Mouse (Mus musculus) Patski (cell line): ENCODE data around the gene Apod. TPM values are rescaled to one million over a fixed set of nuclear protein-coding genes. Genes with fewer than 3 reads are reported as not detected.

Experiments
- ATAC-seq: fragments of 100-300 bp; one replicate; pipeline ENCODE4 v1.8.0; 2021
- CTCF ChIA-PET: fragments of 350-600 bp; sonication (Branson Sonifier 250); formaldehyde crosslinking; loops from one replicate; lab custom pipeline; 2022; ENCODE audit warnings: inconsistent platforms; lab: Charles Lee
- POLR2A ChIA-PET: fragments of 350-600 bp; sonication (Branson Sonifier 250); formaldehyde crosslinking; loops from one replicate; lab custom pipeline; 2022; ENCODE audit warnings: antibody characterized with exemption, inconsistent platforms; lab: Charles Lee
- DNase-seq: peaks from one replicate; pipeline ENCODE4 v3.0.0-alpha.2; 2011; ENCODE audit warnings: low read depth, low spot score
- H3K27me3 ChIP-seq: fragments of 371-371 bp; one replicate; pipeline ENCODE4 v1.5.1; 2021
- CTCF ChIP-seq: fragments of 100-300 bp; IDR thresholded peaks from one replicate; pipeline ENCODE4 v1.5.1; 2021
- in situ Hi-C: fragments of 300-500 bp; cut with MboI; formaldehyde crosslinking; loops from 3 replicates; pipeline ENCODE4 v1.11.1; 2018; ENCODE audit warnings: low pct_unique_long_range_greater_than_20kb, mixed read lengths
- polyA plus RNA-seq: library from polyadenylated mRNA; unstranded; gene quantifications from one replicate; pipeline ENCODE4 v1.2.3, GENCODE M21; 2021

Apod gene
- polyA plus RNA-seq, 1 experiment from 2014 or later, result not detected

DNA sequence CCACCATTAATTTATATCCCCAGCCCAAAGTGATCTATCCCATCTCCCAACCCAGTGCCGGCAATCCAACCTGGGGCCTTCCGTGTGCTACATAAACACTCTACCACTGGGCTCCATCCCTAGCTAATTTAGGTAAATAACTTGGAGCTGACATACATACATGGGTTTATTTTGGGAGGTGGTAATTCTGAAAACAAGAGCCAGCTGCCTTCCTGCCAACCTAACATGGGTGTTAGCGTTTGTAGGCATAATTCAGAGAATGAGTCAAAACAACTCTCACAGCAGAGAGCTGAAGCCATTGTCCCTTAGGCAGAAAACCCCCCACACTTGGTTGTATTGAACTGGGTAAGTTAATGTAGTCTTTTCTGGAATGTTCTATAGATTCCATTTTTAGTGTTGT is 26.9 kb downstream of the Apod start:
- in situ Hi-C loops, result no loop called here
- no peak for ATAC-seq
- H3K27me3 ChIP-seq, result no peaks in the 10 kb centered on the region
- DNase-seq, result no peak
- ChIA-PET CTCF (no interaction called here), POLR2A (no interaction called here)
- no peak for TF ChIP-seq CTCF

GRCm38 (mm10) chr16:31286801-31287488 is 27.7 kb downstream of the Apod start:
- no peaks in the 10 kb centered on the region for H3K27me3 ChIP-seq
- POLR2A ChIA-PET, result no interaction called here
- in situ Hi-C loops, result no loop called here
- CTCF ChIA-PET, result no interaction called here
- no peak for DNase-seq
- ATAC-seq, result no peak
- no peak for TF ChIP-seq CTCF

- DNase-seq (no peak), ATAC-seq (no peak)
- no peaks in the 10 kb centered on the region for H3K27me3 ChIP-seq
- ChIA-PET POLR2A (no interaction called here), CTCF (interaction anchor here (1.2 kb wide), 1 partner anchor 66 kb away, joined by 3 read pairs; no protein-coding TSS in a partner anchor)
- no peak for TF ChIP-seq CTCF
- in situ Hi-C loops, result no loop called here
These were observed 32.6 kb downstream of the Apod start for GRCm38 (mm10) chr16:31281981-31282380.

DNA sequence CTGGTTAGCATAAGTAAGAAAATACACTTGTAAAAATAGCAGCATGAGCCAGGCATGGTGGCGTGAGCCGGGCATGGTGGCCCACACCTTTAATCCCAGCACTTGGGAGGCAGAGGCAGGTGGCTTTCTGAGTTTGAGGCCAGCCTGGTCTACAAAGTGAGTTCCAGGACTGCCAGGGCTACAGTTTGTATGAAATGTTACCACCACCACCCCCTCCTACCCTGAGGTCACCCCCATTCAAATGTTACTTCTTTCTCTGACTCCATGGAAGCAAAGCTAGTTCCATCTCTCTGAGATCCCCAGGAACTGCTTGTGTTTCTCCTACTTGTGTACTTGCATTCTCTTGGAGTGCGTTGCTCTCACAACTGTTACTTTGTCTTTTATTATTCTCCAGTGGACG is 34.4 kb downstream of the Apod start:
- DNase-seq (no peak), ATAC-seq (no peak)
- POLR2A ChIA-PET, result no interaction called here
- CTCF ChIA-PET, result no interaction called here
- no peak for TF ChIP-seq CTCF
- no peaks in the 10 kb centered on the region for H3K27me3 ChIP-seq
- in situ Hi-C loops, result no loop called here

DNA sequence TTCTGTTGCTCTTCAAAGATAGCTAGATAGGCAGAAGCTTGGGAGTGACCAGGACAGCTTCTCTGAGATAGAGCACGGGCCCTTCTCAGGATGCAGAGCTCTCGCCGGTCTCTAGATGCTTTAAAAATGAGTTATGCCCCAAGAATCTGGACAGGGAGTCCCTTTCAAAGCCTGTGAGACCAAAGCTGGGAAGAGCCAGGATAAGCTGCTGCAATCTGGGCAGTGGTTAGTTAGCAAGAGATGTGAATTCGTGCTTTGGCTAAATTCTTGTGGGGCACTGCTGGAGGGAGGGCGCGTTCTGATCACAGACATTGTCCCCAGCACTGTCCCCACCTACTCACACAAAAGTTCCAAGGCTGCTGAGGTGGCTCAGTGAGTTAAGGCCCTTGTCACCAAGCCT is 36.0 kb downstream of the Apod start:
- CTCF ChIA-PET, result no interaction called here
- TF ChIP-seq CTCF, result no peak

GRCm38 (mm10) chr16:31278081-31278480 is 36.5 kb downstream of the Apod start:
- ChIA-PET POLR2A (interaction anchor here (0.7 kb wide), 1 partner anchor 259 kb away, joined by 4 read pairs; no protein-coding TSS in a partner anchor), CTCF (interaction anchor here (1.0 kb wide), 1 partner anchor 147 kb away, joined by 3 read pairs; no protein-coding TSS in a partner anchor)
- no peak for TF ChIP-seq CTCF
- in situ Hi-C loops, result no loop called here
- ATAC-seq (no peak), DNase-seq (no peak)
- H3K27me3 ChIP-seq, result no peaks in the 10 kb centered on the region

More for the DNA sequence above, 36.0 kb downstream of the Apod start:
- ATAC-seq (no peak), DNase-seq (no peak)
- POLR2A ChIA-PET, result interaction anchor here (0.6 to 0.7 kb wide), 2 partner anchors 259 to 342 kb away, joined by 3 to 4 read pairs; no protein-coding TSS in a partner anchor
- no peaks in the 10 kb centered on the region for H3K27me3 ChIP-seq
- in situ Hi-C loops, result no loop called here

DNA sequence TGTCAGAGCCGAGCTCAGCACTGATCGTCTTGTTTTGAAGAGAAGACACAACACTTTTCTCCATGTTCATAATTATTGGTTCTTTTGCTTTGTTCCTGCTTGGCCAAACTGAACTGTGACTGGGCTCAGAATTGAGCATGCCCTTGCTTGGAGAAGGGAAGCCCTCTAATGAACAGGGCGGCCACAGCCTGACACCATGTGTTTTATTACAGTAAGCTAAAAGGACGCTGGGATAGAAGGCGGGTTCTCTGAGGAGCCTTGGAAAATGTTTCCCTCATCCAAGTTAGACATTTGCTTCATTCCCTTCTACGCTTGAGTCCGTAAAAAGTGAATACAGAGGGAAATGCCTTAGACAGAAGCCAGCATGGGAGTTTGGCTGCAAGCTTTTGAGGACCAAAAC is 37.6 kb downstream of the Apod start:
- in situ Hi-C loops, result no loop called here
- CTCF ChIA-PET, result interaction anchor here (1.0 kb wide), 1 partner anchor 148 kb away, joined by 3 read pairs; no protein-coding TSS in a partner anchor
- ATAC-seq, result no peak
- POLR2A ChIA-PET, result interaction anchor here (0.7 kb wide), 1 partner anchor 11 kb away, joined by 3 read pairs; no protein-coding TSS in a partner anchor
- H3K27me3 ChIP-seq, result no peaks in the 10 kb centered on the region
- no peak for TF ChIP-seq CTCF
- no peak for DNase-seq

GRCm38 (mm10) chr16:31276539-31276938 is 38.1 kb downstream of the Apod start:
- no peaks in the 10 kb centered on the region for H3K27me3 ChIP-seq

GRCm38 (mm10) chr16:31274674-31275460 is 39.7 kb downstream of the Apod start, which contains the start of gene Ppp1r2:
Ppp1r2 (minus strand) TSS chr16:31275277.
- H3K27me3 ChIP-seq, result no peaks in the 10 kb centered on the region
- ATAC-seq (peak; percentile 86), DNase-seq (peak; percentile 7)
- ChIA-PET POLR2A (interaction anchor here (0.6 to 0.7 kb wide), 2 partner anchors 8 to 196 kb away, joined by 3 read pairs; no protein-coding TSS in a partner anchor), CTCF (no interaction called here)
- in situ Hi-C loops, result no loop called here
- no peak for TF ChIP-seq CTCF

More at GRCm38 (mm10) chr16:31276539-31276938, 38.1 kb downstream of the Apod start:
- POLR2A ChIA-PET, result interaction anchor here (0.7 kb wide), 1 partner anchor 11 kb away, joined by 3 read pairs; no protein-coding TSS in a partner anchor
- ATAC-seq (no peak), DNase-seq (no peak)
- TF ChIP-seq CTCF, result no peak
- CTCF ChIA-PET, result no interaction called here
- in situ Hi-C loops, result no loop called here

DNA sequence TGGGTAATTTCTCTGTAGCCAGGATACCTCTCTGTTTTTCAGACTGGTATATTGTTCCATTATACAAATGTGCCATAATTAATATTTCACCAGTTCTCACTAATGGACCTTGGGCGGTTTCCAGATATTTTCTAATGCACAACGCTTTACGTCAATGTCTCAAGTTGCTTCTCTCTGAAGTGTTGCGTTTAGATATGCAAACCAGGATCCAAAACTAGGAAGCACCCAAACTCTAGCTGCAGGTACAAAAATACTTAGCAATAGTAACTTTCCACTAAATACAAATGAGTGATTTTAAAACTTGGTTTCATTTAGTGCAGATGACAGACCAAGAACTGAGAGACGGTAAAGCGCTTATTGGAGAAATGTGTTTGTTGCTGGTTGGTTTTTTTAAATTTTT is 40.5 kb downstream of the Apod start:
- in situ Hi-C loops, result no loop called here

More for the DNA sequence above, 40.5 kb downstream of the Apod start:
- CTCF ChIA-PET, result no interaction called here
- no peak for DNase-seq
- no peaks in the 10 kb centered on the region for H3K27me3 ChIP-seq
- no peak for TF ChIP-seq CTCF
- no peak for ATAC-seq
- POLR2A ChIA-PET, result interaction anchor here (0.6 kb wide), 1 partner anchor 195 kb away, joined by 3 read pairs; no protein-coding TSS in a partner anchor
